Mouse (Mus musculus): ENCODE measurements around the gene Tcf7l2. TPM values are rescaled to one million over a fixed set of nuclear protein-coding genes. Genes with fewer than 3 reads are reported as not detected.

Tcf7l2 gene
- total RNA-seq, 4 experiments from 2014 or later, result 15.4 to 39.4 (median 26.8) TPM

DNA sequence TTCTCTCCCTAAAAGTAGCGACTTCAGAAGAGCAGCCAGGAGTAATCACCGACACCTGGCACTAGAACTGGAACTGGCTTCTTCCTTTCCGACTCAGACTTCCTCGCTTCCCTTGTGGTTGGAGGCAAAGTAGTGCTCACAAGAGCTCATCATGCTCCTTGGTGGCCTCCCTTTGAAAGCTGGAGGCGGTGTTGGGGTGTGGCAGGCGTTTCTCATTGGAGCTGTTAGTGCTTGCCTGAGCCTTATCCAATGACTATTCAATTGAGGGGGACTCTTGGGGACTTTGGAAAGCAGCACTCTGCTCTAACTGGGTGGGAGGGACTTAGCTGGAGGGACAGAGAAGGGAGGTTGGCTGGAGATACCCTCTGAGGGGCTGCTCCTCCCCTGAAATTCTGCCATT, 9.1 kb upstream of the Tcf7l2 start:
- DNase-seq, result no peak

DNA sequence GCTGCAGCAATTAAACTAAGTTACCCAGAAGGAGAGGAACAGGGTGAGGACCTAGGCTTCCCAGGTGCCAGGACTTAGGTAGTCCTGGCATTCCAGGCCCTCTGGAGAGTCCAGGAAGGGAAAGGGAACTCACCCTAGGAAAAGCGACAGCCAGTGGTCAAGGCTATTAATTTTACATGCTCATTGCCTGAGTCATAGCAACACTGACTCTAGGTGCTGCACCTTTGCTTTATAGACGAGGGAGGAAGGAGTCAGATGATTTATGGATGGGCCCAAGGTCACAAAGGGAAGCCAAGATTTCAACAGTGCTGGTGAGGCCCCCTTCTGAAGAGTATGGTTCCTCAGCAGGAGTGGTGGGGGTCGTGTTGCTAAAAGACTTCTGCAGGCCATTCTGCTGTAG, 8.6 kb upstream of the Tcf7l2 start:
- DNase-seq, result no peak

DNA sequence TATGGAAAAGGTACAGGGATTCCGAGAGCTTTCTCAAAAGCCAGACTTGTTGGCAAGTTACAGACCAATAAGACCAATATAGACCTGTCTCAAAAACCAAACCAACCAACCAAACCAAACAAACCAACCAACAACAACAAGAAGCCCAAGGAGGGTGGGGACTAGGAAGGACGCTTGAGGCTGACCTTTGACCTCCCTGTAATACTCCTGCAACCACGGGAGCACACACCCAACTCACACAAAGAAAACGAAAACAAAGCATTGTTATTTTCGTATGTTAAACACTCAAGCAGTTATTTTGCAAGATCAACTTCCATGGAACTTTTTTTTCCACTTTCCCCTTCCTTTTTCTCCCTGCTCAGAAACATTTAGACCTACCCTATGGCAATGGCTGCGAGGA, 5.6 kb upstream of the Tcf7l2 start:
- no peak for DNase-seq

DNA sequence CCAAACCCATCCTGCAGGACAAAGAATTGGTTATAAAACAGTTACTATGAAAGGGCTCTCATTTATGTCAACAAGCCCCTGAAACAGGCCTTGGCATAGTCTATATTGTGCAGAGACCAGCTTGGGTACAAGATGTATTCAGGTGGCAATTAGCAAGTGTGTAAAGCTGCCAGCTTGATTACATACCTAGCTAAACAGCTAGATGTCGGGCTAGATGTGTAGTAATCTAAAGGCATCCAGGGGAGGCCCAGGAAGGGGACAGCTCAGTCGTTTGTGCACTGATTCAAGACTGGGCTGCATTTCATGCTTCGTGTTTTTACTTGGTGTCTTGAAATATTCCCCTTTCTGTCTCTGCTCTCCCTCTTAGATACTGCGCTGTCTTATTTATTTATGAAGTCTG, 1.9 kb upstream of the Tcf7l2 start:
- DNase-seq, result no peak

DNA sequence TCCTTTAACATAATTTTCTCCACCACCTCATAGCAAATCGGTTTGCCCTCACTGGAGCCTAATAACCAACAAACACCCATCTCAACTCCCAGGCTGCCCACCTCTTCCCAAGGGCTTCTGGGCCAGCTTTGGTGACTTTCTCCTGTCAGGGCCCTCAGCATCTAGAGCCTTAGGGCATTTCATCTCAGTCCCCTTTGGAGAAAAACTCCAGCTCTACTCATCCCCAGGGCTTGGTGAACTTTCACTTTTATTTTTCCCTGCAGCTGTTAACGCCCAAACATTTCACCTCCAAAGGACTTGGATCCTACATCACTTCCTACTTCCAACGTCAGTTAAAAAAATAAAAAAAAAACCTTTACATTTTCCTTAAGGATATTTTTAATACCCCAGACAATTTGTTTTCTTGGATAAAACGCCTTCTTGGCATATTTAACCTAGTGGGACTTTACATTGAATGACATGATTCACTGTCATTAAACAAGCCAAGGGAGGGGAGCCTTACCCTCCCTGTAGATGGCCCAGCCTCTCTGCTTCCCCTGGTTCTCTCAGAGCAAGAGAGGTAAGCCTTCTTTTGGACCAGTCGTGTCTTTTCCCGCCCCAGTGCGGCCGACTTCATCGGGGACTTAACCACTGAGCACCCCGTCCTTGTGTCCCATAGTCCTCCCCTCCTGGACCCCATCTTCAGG, 724 bp upstream of the Tcf7l2 start:
- no peak for DNase-seq

DNA sequence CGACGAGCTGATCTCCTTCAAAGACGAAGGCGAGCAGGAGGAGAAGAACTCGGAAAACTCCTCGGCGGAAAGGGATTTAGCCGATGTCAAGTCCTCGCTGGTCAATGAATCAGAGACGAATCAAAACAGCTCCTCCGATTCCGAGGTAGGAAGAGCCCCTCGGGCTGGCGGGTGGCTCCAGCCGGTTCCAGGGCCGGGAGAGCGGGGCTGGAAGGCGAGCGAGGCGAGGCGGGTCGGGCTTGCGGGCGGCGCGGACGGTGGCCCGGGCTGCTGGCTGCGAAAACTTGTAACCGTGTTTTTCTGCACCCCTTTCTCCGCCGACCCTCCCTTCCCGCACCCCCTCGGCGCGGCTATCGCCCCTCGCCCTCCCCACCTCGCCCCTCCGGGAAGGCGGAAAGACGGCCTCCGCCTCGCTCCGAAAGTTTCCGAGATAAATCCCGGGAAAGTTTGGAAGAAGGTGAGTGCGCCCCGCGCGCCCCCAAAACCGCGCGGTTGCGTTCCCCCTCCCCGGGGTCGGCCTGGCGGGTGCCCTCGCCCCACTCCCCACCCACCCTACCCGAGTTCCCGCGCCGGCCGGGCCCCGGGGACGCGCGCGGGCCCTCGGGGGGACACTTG, 873 bp downstream of the Tcf7l2 start:
- peak; percentile 35 for DNase-seq

DNA sequence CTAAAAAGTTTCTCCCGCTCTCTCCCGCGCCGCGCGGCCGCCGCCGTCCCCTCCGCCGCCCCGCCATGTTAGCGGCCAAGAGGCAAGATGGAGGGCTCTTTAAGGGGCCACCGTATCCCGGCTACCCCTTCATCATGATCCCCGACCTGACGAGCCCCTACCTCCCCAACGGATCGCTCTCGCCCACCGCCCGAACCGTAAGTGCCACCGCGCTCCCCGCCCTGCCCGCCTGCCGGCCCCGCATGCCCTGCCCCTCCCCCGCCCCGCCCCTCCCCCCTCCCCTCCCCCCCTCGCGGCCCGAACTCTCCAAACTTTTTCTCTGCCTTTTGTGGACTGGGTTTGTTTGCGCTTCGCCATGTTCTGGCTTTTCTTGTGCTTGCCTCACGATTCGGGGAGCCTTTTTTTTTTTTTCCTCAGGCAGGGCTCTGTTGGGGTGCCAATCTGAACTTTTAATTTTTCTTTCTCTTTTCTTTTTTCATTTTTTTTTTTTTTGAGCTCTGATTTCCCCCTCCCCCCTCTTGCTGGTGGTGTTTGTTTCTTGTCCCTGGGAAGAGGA, 1.5 kb downstream of the Tcf7l2 start:
- DNase-seq, result peak; percentile 42

DNA sequence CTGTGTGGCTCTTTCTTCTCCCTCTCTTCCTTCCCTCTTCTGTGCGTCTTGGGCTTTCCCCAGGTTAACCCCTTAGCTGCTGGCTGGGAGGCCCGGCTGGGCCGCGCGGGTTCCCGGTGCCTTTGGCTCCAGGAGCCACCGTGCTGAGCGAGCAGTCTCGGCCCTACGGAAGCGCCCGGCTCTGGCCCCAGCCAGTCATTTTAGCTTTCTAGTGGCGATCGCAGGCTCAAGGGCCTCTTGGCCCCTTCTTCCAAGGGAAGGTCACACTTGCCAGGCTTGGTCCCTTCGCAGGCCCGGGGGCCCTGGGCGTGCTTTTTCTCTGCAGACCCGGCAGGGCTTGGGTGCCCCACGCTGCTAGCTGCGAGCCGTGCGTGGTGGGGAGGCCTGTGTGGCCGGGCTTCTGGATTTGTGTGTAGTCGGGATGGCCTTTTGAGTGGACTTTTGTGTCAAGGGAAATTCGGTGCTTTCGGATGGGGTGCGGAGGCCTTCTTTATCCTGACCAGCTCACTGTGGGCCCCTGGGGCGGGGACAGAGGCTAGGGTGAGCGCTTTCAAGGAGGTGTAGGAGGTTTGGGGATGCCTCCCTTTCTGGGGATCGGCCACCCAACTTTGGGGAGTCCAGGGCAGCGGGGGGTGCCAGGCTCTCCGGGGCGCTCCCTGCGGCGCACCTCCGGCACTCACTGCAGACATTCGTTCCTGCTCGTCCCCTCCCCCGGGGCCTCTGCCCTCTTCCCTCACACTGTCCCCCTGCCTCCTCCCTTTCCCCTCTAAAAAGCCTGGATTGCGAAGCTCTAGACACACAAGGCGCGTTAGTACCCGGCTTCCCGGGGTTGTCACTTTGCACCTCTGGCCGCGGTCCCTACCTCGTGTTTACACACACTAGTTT, 2.2 kb downstream of the Tcf7l2 start:
- DNase-seq, result peak; percentile 59

DNA sequence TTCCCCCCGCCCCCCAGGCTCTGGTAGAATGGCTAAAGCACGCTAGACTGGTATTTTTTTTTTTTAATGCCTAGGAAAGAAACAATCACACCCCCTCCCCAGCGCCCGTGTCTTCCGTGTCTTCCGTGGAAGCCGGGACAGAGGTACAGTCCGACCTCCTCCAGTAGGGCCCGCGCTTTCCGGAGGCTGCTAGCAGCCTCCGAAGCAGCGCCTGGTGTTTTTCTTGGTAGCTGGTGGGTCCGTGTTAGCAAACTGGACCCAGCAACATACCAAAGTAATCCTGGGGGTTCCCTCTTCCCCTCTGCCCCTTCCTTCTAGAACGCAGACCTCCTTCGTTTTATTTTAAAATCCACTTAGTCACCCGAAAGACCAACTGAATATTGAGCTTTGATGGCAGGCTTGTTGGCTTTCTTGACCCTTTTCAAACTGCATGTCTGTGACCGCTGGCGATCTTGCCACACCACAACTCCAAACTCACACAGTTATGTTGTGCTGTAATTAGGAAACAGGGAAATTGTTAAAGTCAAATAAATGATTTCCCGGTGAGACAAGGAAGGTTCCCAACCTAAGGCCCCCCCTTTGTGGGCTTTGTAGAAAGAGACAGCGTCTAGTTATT, 3.1 kb downstream of the Tcf7l2 start:
- no peak for DNase-seq

DNA sequence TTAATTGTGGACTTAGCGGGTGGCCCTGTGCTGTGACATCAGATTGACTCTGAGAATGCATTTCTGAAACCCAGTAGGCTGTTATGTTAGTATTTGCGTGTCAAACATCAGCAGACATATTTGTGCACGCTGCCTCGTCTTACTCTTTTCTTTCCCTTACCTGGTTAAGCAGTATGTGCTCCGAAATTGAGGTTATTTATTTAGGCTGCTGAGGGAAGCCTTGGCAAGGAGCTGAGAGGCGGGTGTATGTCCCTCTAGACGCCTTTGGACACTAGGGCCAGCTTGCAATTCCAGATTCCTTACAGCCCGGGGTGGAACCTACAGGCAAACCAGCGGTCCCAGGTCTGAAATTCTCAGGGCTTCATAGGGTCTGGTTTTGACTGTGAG, 3.6 kb downstream of the Tcf7l2 start:
- no peak for DNase-seq

DNA sequence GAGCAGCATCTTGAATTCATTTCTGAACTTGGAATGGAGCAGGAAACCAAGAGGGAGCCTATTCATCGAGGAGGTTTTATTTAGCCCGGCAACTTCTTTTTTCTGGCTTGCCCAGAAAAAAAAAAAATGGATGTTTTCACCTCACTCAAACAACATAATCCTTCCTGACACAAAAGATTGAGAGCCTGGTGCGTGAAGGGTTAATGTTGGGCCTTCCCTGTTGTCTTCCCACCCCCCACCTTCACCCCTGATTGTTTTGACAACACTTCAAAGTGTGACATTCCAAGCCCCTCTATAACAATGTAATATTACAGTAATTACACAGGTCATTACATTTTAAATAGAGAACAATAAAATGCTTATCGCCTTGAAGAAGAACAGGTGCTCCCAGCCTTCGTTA, 4.6 kb downstream of the Tcf7l2 start:
- DNase-seq, result no peak

DNA sequence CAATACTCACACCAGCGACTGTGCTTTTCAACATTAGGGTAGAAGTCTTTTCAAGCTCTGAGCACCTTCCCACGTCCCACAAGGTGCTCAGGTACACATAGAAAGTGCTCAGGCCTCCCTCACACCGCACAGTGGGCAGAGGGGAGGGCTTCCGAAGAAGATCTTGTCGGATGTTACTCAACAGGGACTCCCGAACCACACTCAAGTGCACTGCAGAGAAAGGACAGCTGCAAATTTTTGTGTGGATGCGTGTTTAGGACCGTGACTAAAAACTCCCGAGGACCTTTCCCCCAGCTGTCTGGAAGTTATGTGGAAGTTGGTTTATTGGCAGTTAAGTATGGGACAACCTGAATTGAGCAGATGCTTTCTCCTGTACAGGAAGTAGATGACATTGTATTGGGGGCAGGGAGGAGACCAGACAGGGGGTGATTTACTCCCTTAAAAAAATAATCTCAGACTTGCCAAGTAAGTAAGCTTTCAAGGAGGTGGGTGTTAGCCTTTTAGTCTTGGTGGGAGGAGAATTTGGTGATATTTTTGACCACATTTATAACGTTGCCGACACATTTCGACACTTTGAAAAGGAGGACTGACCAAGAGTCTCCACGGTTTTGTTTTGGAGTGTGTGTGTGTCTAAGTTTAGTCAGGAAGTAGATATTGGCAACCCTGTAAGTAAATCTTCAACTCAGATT, 5.8 kb downstream of the Tcf7l2 start:
- DNase-seq, result no peak

DNA sequence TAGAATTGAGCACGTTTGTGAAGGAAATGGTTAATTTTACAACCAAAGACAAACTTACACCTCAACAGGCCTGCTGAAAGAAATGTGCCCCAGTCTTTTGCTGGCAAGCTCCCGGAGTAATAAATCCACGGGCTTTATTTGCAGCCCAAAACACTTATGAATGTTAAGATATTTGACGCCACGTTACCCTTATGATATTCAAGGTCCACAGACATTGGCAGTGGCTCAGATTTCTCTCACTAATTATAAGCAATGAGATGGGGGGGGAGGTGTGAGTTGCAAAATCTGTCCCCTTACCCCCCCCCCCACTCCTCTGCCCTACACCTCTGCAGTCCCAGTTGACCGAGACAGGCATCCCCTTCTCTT, 6.3 kb downstream of the Tcf7l2 start:
- no peak for DNase-seq

DNA sequence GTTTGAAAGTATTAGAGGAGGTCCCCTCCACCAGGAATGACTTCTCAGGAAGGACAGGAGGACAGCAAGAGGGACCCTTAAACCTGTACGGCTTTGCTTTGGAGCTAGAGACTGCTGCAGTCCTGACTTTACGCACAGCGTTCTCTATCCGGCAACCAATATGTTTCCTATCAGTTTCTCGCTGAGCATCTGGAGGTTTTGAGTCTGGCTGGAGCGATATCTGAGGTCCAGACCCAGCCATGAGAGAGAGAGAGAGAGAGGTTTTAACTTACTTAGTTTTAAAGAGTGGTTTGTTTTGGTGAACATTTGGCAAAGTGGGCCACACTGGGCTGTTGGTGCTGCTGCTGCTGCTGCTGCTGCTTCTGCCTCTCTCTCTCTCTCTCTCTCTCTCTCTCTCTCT, 7.2 kb downstream of the Tcf7l2 start:
- DNase-seq, result no peak

DNA sequence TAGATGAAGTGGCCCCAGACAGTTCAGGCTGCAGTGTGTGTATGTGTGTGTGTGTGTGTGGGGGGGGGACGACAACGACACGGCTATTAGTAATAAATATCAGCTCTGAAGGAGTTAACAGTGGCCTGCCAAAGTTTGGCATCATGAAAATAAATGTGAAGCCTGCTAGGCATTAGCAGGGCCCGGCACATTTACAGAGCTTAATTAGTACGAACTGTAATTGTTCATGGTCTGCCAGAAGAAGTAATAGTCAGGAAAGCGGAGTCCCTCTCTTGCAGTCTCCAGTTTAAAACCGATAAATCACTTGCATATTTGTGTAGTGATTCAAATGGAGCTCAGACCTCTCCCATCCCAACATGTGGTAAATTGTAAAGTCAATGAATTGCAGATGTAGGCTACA, 7.9 kb downstream of the Tcf7l2 start:
- no peak for DNase-seq

DNA sequence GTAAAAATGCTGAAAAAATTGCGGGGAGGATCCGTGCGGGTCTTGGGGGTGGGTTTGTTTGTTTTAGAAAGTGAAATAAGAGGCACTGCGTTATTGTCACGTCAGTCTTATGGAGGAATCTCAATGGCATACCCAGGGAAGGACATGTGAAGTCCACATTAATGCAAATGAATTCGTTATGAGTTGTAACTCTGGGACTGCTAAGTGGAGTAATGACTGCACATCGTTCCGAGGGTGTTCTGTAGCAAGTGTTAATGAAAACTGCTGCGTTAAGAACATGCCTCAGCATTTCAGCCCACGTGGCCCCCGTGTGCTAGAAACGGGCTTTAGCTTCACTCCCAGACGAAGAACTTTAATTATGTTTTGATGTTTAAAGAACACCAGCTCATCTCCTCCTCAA, 8.4 kb downstream of the Tcf7l2 start:
- DNase-seq, result no peak

DNA sequence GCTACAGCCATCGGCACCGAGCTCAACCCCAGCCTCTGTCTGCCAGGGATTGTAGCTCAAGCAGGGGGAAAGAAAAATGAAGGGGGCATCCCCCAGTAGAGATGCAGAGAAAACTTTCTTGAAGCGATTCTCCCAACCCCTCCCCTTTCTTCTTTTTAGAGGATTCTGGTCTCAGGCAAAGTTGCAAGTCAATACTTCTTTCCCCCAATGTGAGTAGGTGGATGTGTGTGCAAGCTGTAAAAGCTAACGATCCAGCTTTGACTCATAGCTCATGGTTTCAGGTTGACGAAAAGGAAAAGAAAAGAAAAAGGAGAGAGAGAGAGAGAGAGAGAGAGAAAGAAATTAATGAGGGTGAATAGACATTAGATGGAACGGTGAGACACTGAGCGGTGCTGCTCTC, 8.8 kb downstream of the Tcf7l2 start:
- DNase-seq, result no peak

DNA sequence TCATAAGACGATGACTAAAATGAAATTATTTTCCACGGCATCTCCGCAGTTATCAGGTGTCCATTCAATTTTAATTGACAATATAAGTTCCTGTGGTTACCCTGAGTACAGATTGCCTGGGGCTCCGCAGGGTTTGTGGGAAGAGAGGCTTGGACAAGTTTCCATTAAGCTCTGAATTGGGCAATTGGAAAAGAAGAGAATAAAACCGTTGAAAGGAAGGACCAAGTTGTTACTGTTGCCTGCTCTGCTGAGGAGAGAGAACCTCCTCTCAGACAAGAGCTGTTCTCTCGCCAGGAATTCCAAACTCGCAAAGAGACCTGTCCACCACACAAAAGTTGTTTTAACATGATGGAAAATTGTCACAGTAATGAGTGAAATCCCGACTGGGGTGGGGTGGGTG, 11.2 kb downstream of the Tcf7l2 start:
- no peak for DNase-seq

DNA sequence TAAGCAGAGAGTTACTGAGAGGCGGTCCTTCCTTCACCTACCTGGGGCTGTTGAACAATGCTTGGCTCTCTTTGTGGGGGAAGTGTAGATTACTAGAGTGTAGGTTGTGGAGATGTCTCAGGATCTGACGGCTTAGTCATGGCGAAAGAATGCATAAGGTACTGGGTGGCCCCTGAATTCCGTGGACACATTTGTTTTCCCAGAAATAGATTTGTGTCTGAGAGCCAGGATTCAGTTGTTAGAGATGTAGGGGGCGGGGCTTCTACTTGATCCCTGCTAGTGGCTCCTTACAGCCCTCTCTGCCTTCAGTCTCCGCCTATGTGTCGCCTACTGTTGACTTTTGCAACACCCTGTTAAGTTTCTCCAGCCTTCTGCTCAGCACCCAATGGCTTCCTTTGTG, 12.7 kb downstream of the Tcf7l2 start:
- no peak for DNase-seq

DNA sequence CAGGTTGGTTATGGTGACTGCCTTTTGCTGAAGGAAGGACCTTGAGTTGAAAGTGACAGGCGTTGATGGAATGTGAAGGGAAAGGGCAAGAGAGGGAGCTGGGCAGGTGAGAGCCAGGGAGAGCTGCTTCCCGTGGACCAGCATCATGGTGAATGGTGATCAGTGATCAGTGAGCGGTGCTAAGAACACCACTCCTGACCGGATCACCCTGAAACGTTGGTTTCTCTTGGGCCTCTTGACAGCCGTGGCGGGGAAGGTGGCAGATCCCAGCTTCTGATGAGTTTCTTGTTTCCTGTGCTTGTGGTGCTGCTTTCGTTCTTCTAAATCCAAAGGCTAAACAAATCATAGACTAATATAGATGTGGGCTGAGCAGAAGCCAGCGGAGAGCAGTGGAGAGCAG, 13.8 kb downstream of the Tcf7l2 start:
- no peak for DNase-seq

DNA sequence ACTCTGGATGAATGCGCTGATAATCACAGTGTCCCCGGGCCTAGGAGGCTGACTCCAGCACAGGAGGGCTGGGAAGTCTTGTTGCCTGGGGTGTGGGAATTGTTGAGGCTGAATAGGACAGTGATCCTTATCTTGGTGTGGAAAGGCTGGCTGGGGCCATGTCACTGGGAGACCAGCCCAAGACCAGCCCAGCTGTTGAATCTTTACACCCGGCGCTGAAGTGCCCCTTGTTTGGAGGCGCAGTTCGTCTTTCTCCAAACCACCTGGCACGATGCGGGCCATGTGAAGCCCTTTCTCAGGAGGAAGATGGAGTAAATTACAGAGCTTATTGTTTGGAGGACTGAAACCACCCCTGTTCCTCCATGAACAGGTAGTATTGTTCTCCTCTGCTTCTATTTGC, 15.1 kb downstream of the Tcf7l2 start:
- DNase-seq, result no peak

DNA sequence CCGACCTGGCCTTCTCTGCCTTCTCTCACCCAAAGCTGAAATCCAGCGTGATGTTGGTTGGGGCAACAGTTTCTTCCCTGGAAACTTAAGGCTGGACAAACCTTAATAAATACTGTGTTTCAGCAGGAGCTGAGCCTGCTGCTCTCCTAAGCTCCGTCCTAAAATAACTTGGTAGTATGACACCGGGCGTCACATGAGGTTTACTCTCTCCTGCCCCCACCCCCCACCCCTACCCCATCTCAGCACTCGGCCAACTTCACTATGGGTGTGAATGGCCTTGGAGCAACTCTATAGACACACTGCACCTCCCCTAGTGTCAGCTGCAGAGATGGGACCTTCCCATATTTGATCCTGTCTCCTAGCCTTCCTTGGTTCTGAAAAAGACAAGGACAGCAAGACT, 15.8 kb downstream of the Tcf7l2 start:
- no peak for DNase-seq

Measured in adrenal gland, adult 8-10 months (tissue).